Mouse (Mus musculus): ENCODE measurements around the gene Cyfip1. TPM values are rescaled to one million over a fixed set of nuclear protein-coding genes. Genes with fewer than 3 reads are reported as not detected.
A peak's percentile ranks its signal among the peaks of the same experiment; 100 is the strongest.

Gene Cyfip1
- polyA plus RNA-seq, 1 experiment from 2014 or later = 119 TPM

DNA sequence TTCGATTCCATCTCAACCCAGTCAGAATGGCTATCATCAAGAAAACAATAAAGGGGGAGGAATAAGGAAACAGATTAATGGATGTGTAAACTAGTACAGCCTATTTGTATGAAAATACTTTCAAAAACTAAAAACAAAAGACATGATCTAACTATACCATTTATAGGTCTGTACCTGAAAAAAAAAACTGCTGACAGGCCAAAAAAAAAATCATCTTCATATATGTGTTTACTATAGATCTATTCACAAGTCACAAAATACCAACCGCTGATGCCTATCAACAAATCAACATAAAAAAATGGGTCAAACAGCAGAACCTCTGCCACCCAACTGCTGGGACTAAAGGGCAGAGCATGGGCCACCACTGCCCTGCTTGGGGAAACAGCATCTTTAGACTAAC is 114.5 kb downstream of the Cyfip1 start:
- peaks cover 10% of the 10 kb centered on the region; the same call in 1 of the 2 replicates for H3K36me3 ChIP-seq (ENCODE audit: control insufficient read depth, insufficient read depth, low read length)
- H3K4me3 ChIP-seq (ENCODE audit: low read length) = no peak overlapping the region
- ATAC-seq (ENCODE audit: low FRiP score, low TSS enrichment) = no peak
- WGBS = 94% methylated on average over 2 of the region's 2 CpGs
- H3K27ac ChIP-seq (ENCODE audit: low read depth, low read length) = no peak overlapping the region
- peaks cover 7% of the 10 kb centered on the region; the same call in 1 of the 2 replicates for H3K4me1 ChIP-seq (ENCODE audit: control insufficient read depth, insufficient read depth, low read length)
- H3K9me3 ChIP-seq (ENCODE audit: control insufficient read depth, low read length) = peaks cover 7% of the 10 kb centered on the region; the same call in 1 of the 2 replicates
- no peaks in the 10 kb centered on the region for H3K27me3 ChIP-seq (ENCODE audit: control insufficient read depth, insufficient read depth, low read length)
- H3K4me2 ChIP-seq (replicated peaks; ENCODE audit: low read depth, low read length) = no peak overlapping the region
- H3K9ac ChIP-seq (ENCODE audit: low read depth, low read length) = no peak overlapping the region

DNA sequence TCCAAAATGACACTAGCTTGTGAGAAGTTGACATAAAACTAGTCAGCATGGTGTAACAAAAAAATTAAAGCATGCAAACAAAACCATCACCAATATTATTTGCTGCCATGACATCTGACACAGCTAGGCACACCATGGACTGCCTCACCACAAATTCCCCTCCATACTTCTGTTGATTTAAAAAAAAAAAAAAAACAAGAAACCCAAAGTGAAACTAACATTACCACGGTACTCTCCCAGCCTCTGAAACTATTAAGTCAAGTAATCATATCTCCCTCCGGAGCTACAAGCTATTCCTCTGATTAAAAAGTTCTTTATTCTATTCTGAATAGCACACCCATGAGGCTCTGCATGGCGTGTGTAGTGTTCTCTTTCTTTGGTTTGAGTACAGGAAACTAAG is 115.6 kb downstream of the Cyfip1 start:
- no peak overlapping the region for H3K4me3 ChIP-seq (ENCODE audit: low read length)
- peaks cover 10% of the 10 kb centered on the region; the same call in 1 of the 2 replicates for H3K36me3 ChIP-seq (ENCODE audit: control insufficient read depth, insufficient read depth, low read length)
- H3K9ac ChIP-seq (ENCODE audit: low read depth, low read length) = no peak overlapping the region
- H3K4me1 ChIP-seq (ENCODE audit: control insufficient read depth, insufficient read depth, low read length) = peaks cover 9% of the 10 kb centered on the region; the same call in 1 of the 2 replicates
- no peak overlapping the region for H3K4me2 ChIP-seq (replicated peaks; ENCODE audit: low read depth, low read length)
- WGBS = 87% methylated on average over 3 of the region's 3 CpGs
- no peak for ATAC-seq (ENCODE audit: low FRiP score, low TSS enrichment)
- H3K27ac ChIP-seq (ENCODE audit: low read depth, low read length) = no peak overlapping the region
- H3K27me3 ChIP-seq (ENCODE audit: control insufficient read depth, insufficient read depth, low read length) = no peaks in the 10 kb centered on the region
- H3K9me3 ChIP-seq (ENCODE audit: control insufficient read depth, low read length) = peaks cover 7% of the 10 kb centered on the region; the same call in 1 of the 2 replicates

DNA sequence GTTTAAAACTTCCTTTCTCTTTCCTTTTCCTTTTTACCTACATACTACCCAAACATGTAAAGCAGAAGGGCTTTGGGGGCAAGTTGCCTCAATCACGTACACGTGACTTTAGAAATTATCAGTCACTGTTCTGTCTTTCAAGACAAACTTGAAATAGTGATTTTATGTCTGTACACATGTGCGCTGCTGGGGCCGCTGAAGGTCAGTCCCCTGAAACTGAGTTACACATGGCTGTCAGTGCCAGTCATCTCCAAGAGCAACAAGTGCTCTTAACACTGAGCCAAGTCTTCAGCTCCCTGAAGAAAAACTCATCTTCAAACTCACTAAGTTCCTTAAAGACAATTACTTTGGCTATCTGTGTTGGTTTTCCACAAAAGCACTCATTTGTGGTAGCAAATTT is 116.4 kb downstream of the Cyfip1 start:
- Histone ChIP-seq H3K9me3 (ENCODE audit: control insufficient read depth, low read length) (peaks cover 7% of the 10 kb centered on the region; the same call in 1 of the 2 replicates), H3K27ac (ENCODE audit: low read depth, low read length) (no peak overlapping the region), H3K36me3 (ENCODE audit: control insufficient read depth, insufficient read depth, low read length) (peaks cover 10% of the 10 kb centered on the region; the same call in 1 of the 2 replicates), H3K4me3 (ENCODE audit: low read length) (no peak overlapping the region), H3K4me1 (ENCODE audit: control insufficient read depth, insufficient read depth, low read length) (peaks cover 10% of the 10 kb centered on the region; the same call in 1 of the 2 replicates), H3K9ac (ENCODE audit: low read depth, low read length) (no peak overlapping the region), H3K4me2 (replicated peaks; ENCODE audit: low read depth, low read length) (no peak overlapping the region), H3K27me3 (ENCODE audit: control insufficient read depth, insufficient read depth, low read length) (no peaks in the 10 kb centered on the region)
- no peak for ATAC-seq (ENCODE audit: low FRiP score, low TSS enrichment)
- WGBS = 86% methylated on average over 4 of the region's 4 CpGs

DNA sequence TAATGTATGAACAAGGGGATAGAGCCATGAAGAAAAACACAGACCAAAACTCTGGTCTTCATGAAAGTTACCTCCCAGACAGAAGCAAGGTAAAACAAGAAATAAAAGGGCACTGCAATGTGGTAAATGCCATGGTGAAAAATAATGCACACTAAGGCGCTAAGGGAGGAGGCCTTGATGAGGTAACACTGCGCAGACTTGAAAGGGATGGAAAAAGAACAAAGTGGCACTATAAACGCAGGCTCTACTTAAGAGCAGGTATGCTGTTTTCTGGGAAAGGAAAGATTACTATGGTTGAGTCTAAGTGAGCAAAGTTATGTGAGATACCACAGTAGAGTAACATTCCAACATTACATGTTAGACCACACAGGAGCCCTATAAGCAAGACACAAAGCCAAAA is 118.3 kb downstream of the Cyfip1 start:
- Histone ChIP-seq H3K27ac (ENCODE audit: low read depth, low read length) (no peak overlapping the region), H3K9ac (ENCODE audit: low read depth, low read length) (no peak overlapping the region), H3K36me3 (ENCODE audit: control insufficient read depth, insufficient read depth, low read length) (peaks cover 4% of the 10 kb centered on the region; the same call in 1 of the 2 replicates), H3K4me2 (replicated peaks; ENCODE audit: low read depth, low read length) (no peak overlapping the region), H3K4me3 (ENCODE audit: low read length) (no peak overlapping the region), H3K27me3 (ENCODE audit: control insufficient read depth, insufficient read depth, low read length) (no peaks in the 10 kb centered on the region), H3K9me3 (ENCODE audit: control insufficient read depth, low read length) (no peaks in the 10 kb centered on the region), H3K4me1 (ENCODE audit: control insufficient read depth, insufficient read depth, low read length) (peaks cover 12% of the 10 kb centered on the region; the same call in 1 of the 2 replicates)
- ATAC-seq (ENCODE audit: low FRiP score, low TSS enrichment) = no peak
- WGBS = 96% methylated on average over 3 of the region's 3 CpGs

DNA sequence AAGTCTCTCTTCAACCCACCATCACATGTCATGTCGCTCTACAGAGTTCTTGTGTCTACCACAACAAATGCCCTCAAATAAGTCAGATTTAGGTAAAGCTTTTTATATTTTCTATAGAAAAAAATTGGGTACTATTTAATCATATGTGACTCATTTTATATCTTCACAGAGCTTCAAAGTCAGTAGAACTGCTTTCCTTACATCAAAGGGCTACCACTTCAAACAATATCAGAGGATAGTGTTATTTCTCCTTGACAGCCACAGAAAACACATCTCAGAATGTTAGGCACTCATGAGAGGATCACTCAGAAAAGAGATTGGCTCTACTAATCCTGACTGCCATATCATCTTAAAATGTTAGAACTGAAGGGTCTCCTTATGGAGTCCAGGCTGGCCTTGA is 119.0 kb downstream of the Cyfip1 start:
- H3K4me2 ChIP-seq (replicated peaks; ENCODE audit: low read depth, low read length) = no peak overlapping the region
- no peak for ATAC-seq (ENCODE audit: low FRiP score, low TSS enrichment)

DNA sequence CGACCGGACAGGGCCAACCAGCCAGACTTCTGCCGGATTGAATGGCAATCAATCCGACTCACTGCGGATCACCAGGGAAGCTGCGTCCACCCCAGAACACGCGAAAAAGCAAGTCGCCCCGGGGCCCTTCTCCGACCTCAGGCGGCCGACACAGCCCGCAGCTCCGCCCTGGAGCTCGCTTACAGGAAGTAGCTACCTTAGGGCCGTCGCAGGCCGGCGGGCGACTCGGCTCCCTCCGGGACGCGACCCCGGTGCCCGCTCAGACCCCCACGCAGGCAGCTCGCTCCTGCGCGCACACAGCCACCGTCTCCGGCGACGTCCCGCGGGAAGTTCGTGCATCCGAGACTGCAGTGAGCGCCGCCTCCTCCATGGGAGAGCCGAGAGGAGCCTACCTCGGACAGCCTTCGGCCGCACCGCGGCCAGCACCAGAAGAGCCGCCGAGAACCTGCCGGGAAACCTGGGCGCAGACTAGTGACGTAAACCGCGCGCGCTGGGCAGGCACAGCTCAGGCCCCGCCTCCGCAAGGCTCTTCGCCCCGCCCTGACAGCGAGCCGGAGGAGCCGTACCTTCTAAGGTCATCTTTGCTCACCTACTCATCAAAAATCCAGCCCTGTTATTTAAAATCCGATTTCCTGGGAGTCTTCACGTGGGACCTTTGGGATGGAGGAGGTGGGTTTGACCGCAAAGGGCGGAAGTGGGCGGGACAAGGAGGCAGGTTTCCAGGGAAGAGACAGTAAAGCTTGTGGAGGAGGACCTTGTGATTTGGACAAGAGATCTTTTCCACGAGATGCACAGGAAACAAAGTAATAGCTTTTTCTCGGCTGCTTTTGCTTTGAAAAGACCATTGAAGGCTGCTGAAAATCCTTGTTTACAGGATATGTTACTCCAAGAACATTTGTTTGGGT is 120.7 kb downstream of the Cyfip1 start, which contains the start of gene Nipa2:
Nipa2 (minus strand) TSS at position 473 of the 905 bp plus-strand sequence.
- WGBS = under 1% methylated on average over 68 of the region's 70 CpGs
- peak within 1 kb of the TSS; percentile 90 for H3K4me3 ChIP-seq (ENCODE audit: low read length)
- H3K9ac ChIP-seq (ENCODE audit: low read depth, low read length) = peak within 1 kb of the TSS; percentile 89
- peak within 1 kb of the TSS; percentile 92 for H3K27ac ChIP-seq (ENCODE audit: low read depth, low read length)
- no peaks in the 10 kb centered on the region for H3K9me3 ChIP-seq (ENCODE audit: control insufficient read depth, low read length)
- H3K4me2 ChIP-seq (replicated peaks; ENCODE audit: low read depth, low read length) = peak within 1 kb of the TSS; percentile 58
- ATAC-seq (ENCODE audit: low FRiP score, low TSS enrichment) = peak; percentile 99
- no peaks in the 10 kb centered on the region for H3K27me3 ChIP-seq (ENCODE audit: control insufficient read depth, insufficient read depth, low read length)
- peaks cover 4% of the 10 kb centered on the region; the same call in 1 of the 2 replicates for H3K36me3 ChIP-seq (ENCODE audit: control insufficient read depth, insufficient read depth, low read length)
- H3K4me1 ChIP-seq (ENCODE audit: control insufficient read depth, insufficient read depth, low read length) = peaks cover 12% of the 10 kb centered on the region; the same call in 1 of the 2 replicates

More for the DNA sequence above, 119.0 kb downstream of the Cyfip1 start:
- H3K9ac ChIP-seq (ENCODE audit: low read depth, low read length) = no peak overlapping the region
- no peaks in the 10 kb centered on the region for H3K9me3 ChIP-seq (ENCODE audit: control insufficient read depth, low read length)
- H3K36me3 ChIP-seq (ENCODE audit: control insufficient read depth, insufficient read depth, low read length) = peaks cover 4% of the 10 kb centered on the region; the same call in 1 of the 2 replicates
- no peaks in the 10 kb centered on the region for H3K27me3 ChIP-seq (ENCODE audit: control insufficient read depth, insufficient read depth, low read length)
- WGBS = 90% methylated on average over 1 of the region's 1 CpGs
- no peak overlapping the region for H3K4me3 ChIP-seq (ENCODE audit: low read length)
- peaks cover 12% of the 10 kb centered on the region; the same call in 1 of the 2 replicates for H3K4me1 ChIP-seq (ENCODE audit: control insufficient read depth, insufficient read depth, low read length)
- no peak overlapping the region for H3K27ac ChIP-seq (ENCODE audit: low read depth, low read length)

DNA sequence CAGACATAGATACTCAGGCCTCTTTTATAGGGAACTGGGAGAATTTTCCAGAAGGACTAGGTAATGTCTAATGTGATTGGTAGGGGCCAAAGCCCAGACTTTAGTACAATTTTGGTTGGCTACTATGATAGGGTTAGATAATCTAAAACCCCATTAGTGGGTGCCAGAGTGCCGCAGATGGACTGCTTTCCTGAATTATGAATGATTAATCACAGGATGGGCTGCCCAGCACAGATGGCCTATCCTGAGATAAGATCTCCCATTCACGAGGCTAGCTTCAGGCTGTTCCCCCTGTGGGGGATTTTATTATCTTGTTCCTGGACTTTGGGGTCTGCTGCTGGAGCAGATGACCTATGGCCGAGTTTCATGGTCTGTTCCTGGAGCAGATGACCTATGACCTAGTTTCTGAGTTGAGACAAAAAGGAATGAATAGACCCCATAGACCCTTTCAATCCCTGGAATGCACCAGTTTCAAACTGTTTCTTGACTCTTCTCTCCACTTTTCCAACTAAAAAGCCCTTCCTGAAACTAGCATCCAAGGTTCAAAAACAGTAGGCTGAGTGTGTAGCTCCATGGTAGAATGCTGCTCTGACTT is 125.4 kb downstream of the Cyfip1 start:
- Histone ChIP-seq H3K27ac (ENCODE audit: low read depth, low read length) (no peak overlapping the region), H3K9ac (ENCODE audit: low read depth, low read length) (no peak overlapping the region), H3K36me3 (ENCODE audit: control insufficient read depth, insufficient read depth, low read length) (no peaks in the 10 kb centered on the region), H3K4me2 (replicated peaks; ENCODE audit: low read depth, low read length) (no peak overlapping the region), H3K4me3 (ENCODE audit: low read length) (no peak overlapping the region), H3K4me1 (ENCODE audit: control insufficient read depth, insufficient read depth, low read length) (0 out of 2 replicates have a peak, but pooled peaks cover 3% of the 10 kb centered on the region), H3K27me3 (ENCODE audit: control insufficient read depth, insufficient read depth, low read length) (no peaks in the 10 kb centered on the region), H3K9me3 (ENCODE audit: control insufficient read depth, low read length) (no peaks in the 10 kb centered on the region)
- WGBS = 28% methylated on average over 3 of the region's 3 CpGs
- ATAC-seq (ENCODE audit: low FRiP score, low TSS enrichment) = no peak

DNA sequence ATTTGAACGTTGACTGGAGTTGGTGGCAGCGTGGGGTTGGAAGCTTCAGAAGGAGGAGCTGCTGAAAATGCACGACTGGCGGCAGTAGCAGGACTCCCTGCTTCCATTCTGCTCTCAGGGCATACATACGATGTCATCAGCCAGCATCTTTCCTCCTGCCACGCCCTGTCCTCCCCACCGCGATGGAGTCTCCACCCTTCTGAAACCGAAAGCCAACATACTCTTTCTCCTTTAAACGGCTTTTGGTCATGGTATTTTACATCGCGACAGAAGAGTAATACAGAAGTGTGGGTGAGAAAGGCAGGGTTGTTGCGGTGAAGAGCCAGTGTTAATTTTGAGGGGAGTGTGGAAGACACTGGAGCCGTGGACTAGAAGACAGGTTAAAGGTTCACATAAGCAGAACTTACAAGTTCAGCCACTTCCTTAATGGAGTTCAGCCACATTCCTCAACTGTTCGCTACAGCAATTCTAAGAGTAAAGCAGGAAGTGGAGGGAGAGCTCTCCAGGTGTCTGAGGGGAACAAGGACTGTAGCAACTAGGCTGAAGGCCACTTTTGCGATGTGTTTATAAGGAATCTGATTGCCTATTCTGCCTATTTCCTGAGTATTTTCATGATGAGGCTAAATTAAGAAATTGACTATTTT is 126.8 kb downstream of the Cyfip1 start:
- no peaks in the 10 kb centered on the region for H3K9me3 ChIP-seq (ENCODE audit: control insufficient read depth, low read length)
- no peak overlapping the region for H3K9ac ChIP-seq (ENCODE audit: low read depth, low read length)
- H3K27ac ChIP-seq (ENCODE audit: low read depth, low read length) = no peak overlapping the region
- H3K4me3 ChIP-seq (ENCODE audit: low read length) = peak overlapping the region; percentile 1; the same call in 1 of the 2 replicates
- H3K27me3 ChIP-seq (ENCODE audit: control insufficient read depth, insufficient read depth, low read length) = no peaks in the 10 kb centered on the region
- ATAC-seq (ENCODE audit: low FRiP score, low TSS enrichment) = no peak
- peak overlapping the region; percentile 6; the same call in 1 of the 2 replicates for H3K4me2 ChIP-seq (replicated peaks; ENCODE audit: low read depth, low read length)
- H3K4me1 ChIP-seq (ENCODE audit: control insufficient read depth, insufficient read depth, low read length) = no peaks in the 10 kb centered on the region
- no peaks in the 10 kb centered on the region for H3K36me3 ChIP-seq (ENCODE audit: control insufficient read depth, insufficient read depth, low read length)
- WGBS = 35% methylated on average over 16 of the region's 16 CpGs
